Mouse (Mus musculus) CH12F3 (cell line): ENCODE measurements around the gene Lhx4.

ENCODE experiments used
- in situ Hi-C: fragments of 300-500 bp; cut with MboI; formaldehyde crosslinking; loops from 2 replicates; pipeline ENCODE4 v1.14.3; 2020; ENCODE audit warnings: low sequenced_read_pairs

The Lhx4 gene

DNA sequence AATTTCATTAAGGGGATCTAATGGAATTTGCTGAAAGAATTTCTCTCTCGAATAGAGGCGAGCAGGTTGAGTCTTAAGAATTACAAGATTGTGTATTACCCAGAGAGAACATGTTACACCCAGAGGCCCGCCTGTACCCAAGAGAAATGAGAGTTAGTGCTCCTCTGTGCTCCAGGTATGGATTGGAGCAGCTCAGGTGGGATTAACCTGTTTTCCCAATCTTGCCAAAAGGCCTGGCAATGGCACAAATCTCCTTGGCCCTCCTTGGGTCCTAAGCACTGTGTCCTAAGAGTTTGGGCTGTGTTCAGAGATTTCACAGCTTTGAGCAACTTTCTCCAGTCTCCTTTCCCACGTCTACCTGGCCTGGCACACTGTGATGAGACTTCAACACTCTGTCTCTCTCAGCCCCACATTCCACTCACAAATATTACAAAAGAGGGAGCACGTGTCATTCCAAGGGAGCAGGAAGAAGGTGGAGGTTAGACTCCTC is 48.2 kb downstream of the Lhx4 start:
- in situ Hi-C loops: no loop called here

DNA sequence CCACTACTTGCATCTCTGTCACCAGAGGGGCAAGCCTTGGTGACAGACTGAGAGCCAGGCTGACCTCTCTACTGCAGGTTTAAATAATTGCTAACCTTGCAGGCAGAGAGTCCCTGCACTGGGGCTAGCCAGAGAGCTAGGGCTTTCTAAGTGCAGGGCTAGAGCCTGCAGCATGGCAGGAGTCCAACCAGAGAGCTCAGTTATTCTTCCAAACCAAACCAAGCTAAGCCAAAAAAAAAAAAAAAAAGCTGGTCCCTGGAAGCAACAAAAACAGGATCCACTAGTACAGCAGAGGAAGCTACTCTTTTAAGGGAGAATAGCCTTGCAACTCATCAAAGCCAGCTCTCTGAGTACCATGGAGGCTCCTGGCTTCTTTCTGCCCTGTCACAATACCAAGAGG is 50.6 kb downstream of the Lhx4 start:
- in situ Hi-C loops: no loop called here

DNA sequence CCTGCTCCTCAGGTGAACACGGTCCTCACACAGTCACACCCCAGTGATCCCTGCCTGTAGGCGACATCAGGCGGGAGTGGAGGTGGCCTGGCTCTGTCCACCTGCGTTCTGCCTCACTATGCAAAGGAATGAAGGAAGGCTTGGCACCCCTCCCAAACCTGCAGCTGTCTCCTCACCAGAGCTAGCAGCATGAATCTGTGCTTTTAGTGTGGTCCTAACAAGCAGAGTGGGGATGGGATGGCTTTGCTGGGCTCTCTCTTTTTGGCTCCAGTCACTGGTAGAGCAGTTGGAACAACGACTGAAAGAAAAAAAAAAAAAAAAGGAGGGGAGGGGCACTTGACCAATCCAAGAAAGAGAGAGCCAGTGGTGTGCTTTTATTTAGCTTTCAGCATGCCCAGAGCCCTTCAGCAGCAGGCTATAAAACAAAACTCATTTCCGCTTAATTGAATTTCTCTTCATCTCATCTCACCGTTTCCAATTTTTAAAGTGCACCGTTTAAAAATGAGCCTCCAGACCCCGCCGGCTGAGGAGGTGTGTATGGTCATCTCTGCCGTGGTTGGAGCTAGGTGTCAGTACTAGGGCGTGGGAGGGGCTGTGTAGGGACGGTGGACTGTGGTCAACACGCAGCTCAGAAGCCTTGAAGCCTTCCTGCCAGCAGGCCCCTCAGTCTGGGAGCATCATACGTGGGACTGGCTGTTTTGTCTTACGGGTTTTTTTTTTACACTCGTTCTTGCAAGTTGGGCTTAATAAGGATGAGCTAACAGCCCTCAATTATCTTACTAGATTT is 52.9 kb downstream of the Lhx4 start:
- in situ Hi-C loops: no loop called here

DNA sequence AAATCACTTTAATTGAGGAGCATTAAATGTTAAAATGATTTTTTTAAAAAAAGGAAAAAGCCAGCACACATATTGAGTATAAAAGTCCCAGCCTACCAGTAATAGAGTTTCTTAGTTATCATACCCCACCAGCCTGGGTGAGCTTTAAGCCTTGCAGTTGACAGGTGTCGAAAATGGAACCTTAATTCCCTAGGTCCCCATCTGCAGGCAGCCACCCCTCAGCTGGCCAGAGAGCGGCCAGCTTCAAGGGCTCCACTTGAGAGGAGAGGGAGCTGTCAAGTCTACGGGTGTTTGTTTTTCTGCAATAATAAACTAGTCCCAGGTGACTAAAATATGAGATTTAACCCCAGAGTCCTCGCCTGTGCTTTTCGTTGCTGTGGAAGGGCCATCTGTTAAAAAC is 58.0 kb downstream of the Lhx4 start:
- in situ Hi-C loops: no loop called here

DNA sequence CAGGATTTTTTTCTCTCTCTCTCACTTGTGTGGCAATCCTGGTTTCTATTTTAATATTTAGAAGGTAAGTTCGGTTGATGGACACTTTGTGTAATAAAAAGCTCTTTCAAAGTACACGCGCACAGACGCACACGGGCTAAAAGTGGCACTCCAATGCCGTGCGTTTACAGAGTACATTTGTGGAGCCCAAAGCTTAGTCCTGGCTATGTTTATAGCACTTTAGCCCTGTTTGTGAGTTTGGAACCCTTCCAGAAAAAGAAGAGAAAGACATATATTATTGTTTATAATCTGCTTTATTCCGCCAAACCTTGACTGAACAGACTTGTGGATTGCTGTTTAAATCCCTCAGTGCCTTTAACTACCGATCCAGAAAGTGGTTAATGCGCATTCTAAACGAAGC is 58.5 kb downstream of the Lhx4 start:
- in situ Hi-C loops: no loop called here

DNA sequence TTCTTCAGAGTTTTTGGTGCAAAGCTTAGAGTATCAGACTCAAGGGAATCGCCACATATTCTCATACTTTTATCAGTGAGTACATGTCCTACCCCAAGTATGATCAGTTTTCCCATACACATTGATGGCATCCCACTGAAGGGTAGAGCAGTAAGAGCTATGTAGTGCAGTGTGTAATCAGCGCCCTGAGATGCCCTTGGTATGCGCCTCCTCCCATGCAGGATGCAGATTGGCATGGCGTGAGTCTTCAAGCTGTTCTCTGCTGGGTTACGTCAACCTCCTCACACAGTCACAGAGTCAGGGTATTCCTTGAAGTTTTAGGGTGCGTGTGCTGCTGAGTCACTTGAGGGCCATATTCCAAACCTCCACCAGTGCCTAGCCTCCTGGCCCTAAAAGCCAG is 59.3 kb downstream of the Lhx4 start:
- in situ Hi-C loops: no loop called here

DNA sequence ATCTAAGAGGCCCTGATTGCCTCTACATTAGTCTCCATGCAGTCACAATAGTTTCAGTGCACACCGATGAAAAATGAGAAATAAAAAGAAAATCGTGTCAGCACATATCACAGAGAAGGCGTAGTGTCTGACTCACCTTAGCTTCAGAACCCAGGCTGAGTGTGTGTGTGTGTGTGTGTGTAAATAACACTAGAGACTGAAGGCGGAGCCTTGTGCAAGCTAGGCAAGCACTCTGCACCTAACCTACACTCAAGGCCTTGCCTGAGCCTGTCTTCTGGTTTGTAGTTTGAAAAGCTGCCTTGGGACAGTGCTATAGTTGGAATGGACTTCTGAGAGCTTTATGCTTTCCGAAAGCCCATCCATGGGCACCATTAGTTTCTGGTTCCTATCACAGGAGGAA is 61.9 kb downstream of the Lhx4 start:
- in situ Hi-C loops: no loop called here

DNA sequence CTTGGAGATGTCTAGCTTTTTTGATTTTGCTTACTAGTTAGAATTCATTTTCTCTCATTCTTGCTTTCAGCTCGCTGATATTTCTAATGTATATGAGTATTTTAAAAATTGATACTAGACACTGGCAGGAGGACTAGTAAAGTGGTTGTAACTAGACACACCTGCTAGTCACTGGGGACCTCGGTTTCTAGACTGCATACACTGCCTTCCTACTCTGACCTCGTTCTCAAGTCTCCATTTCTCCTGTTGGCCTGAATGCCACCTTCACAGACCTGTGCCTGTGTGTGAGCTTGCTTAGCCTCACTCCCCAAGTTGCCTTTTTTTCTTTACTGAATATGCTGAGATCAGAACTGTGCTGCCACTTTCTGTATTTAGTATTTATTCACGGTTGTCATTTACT is 62.3 kb downstream of the Lhx4 start:
- in situ Hi-C loops: no loop called here

DNA sequence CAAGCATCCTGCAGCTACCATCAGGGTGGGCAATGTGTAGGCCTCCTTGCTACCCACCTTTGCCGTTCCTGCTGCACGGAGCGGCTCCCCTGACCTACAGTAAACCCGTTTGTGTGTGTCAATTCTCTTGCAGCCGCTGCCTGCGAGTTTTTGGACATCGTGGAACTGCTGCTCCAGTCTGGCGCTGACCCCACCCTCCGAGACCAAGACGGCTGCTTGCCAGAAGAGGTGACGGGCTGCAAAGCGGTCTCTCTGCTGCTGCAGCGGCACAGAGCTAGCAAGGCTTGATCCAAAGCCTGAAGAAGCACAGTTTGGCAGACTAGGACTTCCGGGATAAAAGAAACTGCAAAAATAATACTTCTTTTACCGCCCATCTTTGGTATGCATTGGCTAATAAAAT is 64.7 kb downstream of the Lhx4 start:
- in situ Hi-C loops: no loop called here

DNA sequence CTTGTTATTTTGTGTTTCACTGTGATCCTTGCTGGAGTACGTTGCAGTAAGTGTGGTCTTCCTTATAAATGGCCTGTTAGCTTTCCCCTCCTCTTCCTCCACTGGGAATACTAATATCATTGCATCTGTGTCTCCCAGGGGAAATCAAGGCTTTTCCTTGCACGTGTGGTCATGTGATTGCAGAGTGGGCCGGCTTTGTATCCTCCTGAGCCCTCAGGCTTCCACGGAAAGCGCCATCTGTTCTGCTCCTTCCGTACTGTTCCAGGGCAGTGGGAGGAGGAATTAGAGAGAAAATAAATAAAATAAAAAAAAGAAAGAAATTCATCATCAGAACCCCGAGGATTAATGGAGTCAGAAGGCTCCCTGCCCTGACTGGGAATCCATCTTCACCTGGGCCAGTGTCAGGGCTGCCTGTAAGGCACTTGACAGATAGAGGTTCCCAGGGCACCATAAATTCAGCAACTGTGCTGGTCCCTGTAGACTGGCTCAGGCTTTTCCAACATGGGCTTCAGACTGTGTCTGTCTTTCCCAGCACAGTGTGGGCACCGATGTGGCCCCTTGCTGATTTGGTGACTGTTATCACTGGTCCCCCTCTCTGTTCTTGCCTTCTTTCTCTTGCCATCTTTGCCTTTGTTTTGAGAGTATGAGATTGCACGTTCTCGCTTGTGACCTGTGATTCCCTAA is 70.2 kb downstream of the Lhx4 start:
- in situ Hi-C loops: no loop called here

DNA sequence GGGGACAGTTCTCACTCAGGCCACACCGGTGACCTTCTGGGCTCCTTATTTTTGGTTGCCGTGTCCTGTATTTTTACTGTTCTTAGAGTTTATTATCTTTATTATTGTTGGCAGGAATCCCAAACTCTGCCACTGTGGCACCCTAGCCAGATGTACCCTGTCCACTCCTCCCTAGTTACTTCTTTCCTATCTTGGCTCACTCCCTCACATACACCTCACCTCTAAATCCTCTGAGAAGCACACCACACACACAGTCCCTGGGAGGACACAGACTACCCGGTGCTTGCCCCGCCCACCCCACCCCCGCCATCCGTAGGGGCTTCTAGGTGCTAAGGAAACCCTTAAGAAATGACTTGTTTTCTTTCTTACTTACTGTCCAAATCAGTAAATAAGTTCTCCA is 75.9 kb downstream of the Lhx4 start:
- in situ Hi-C loops: no loop called here

DNA sequence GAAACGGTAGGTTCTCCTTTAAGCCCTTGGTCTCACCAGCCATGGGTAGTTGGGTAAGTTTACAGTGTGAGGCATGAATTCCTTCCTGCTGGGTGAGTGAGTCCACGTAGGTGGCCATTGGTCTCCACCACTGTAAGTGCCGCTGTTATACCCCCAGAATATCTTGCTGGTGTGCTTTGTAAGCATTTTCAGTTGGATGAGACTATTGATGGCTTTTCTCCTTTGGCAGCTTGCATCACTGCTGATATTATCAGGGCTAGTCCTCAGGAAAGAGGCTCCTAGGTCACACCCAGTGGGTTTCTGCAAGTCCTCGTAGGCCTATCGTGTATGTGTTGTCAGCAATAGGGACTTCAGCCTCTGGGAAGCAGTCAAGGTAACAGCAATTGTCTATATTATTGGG is 87.5 kb downstream of the Lhx4 start:
- in situ Hi-C loops: no loop called here

DNA sequence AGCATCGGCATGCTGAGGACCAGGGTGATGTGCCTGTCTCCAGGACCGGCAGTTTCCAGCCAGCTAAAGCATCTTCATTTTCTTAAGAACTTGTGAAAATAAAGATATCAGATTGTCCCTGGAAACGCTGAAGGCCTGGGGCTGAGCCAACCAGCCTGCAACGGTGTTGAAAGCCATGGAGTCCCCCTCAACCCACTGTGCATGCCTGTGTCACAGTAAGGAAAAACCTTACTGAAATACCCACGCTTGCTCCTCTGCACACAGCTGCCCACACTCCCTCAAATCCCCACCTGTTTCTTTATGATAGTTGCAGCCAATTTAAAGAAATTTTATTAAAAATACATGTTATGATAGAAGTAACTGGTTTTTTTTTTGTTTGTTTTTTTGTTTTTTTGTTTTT is 95.2 kb downstream of the Lhx4 start:
- in situ Hi-C loops: no loop called here

DNA sequence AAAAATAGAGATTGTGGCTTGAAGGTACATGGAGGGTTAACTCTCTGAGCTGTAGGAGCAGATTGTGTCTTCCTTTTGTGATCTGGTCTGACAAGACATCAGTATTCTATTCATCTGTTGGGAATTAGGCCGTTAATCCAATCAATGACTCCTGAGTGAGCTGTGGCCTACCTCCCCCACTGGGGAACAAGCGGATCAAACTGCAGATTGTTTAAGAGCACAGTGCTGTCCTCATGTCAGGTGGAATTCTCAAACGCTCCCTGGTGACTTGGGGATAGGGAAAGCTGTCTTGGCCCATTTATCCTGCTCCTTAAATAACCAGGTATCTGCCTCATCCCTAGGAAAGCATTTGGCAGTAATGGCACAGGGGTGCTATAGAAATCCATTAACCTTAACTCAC is 96.5 kb downstream of the Lhx4 start:
- in situ Hi-C loops: no loop called here

DNA sequence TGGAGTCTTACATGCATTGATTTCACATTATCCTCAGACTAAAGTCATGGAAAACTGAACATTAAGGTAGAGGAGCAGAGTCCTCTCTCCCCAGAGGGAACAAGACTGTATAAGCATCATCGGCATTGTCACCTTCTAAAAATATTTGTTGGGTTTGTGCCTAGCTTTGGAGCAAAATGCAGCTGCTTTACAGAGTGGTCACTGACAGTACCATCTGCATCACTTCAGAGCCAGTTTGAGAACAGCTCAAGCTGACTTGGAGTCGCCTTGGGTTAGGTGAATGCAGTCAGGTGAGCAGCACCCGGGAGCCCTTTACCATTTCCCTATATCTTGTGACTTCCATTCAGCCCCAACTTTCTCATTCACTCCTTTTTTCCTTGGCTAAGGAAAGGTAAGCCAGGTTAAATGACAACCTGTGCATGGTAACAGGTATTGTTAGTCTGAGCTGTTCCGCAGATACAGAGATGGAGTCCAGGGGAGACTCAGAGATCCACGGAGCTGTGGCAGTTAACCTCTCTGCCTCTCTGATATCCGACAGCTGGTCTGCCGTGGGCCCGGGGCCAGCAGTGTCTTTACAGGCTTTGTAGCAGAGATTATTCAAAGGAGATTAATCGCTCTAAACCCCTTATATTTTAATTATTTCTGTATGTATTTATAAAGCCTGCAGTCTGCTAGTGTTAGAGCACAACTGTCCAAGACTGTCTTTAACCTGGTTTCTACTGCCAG is 101.2 kb downstream of the Lhx4 start:
- in situ Hi-C loops: no loop called here
